Mouse (Mus musculus) forebrain, embryonic 16.5 days (tissue): ENCODE measurements around the gene Pfdn6. TPM values are rescaled to one million over a fixed set of nuclear protein-coding genes. Genes with fewer than 3 reads are reported as not detected.
"Not testable (repeated sequence)": the region's sequence is repeated elsewhere in the genome, so short reads cannot be mapped to it uniquely, and the experiment has no call there.

Source experiments
- ATAC-seq: fragments of 200-750 bp; cut with Nextera tagmentation; 2 replicates; pipeline ENCODE4 v1.8.0; 2017; ENCODE audit warnings: mild to moderate bottlenecking, moderate library complexity
- H3K27ac ChIP-seq: fragments of 300-500 bp; sonication (generic); 2 replicates; pipeline ENCODE4 v1.5.1; 2014; ENCODE audit warnings: low read length, control low read depth
- H3K27me3 ChIP-seq: fragments of 300-500 bp; sonication (generic); replicated peaks from 2 replicates; pipeline ENCODE4 v1.6.1; 2014; ENCODE audit warnings: low read length; ENCODE audit not compliant: control insufficient read depth, insufficient read depth
- H3K36me3 ChIP-seq: fragments of 300-500 bp; sonication (generic); 2 replicates; pipeline ENCODE4 v1.6.1; 2014; ENCODE audit not compliant: control insufficient read depth, insufficient read depth
- H3K4me1 ChIP-seq: fragments of 300-500 bp; sonication (generic); replicated peaks from 2 replicates; pipeline ENCODE4 v1.6.1; 2014; ENCODE audit warnings: low read length; ENCODE audit not compliant: control insufficient read depth, insufficient read depth
- H3K4me2 ChIP-seq: fragments of 300-500 bp; sonication (generic); 2 replicates; pipeline ENCODE4 v1.6.1; 2014; ENCODE audit warnings: mild to moderate bottlenecking, low read length, control low read depth
- H3K4me3 ChIP-seq: fragments of 300-500 bp; sonication (generic); replicated peaks from 2 replicates; pipeline ENCODE4 v1.5.1; 2014; ENCODE audit warnings: mild to moderate bottlenecking, low read length, control low read depth
- H3K9ac ChIP-seq: fragments of 300-500 bp; sonication (generic); replicated peaks from 2 replicates; pipeline ENCODE4 v1.6.1; 2014; ENCODE audit warnings: low read depth, low read length, control low read depth
- H3K9me3 ChIP-seq: fragments of 300-500 bp; sonication (generic); 2 replicates; pipeline ENCODE4 v1.6.1; 2016; ENCODE audit warnings: low read length; ENCODE audit not compliant: control insufficient read depth
- WGBS: fragments of 180-500 bp; shearing (Covaris S2); extraction: QIAGEN DNeasy Blood & Tissue Kit; methylation state at CpG from one replicate; pipeline ENCODE4 v1.1.7; 2014; 5-methylcytosine and 5-hydroxymethylcytosine counted together
- polyA plus RNA-seq: library from polyadenylated mRNA; unstranded; fragments of >200 nt; fragmentation: Nextera tagmentation; extraction: Ambion mirVana; gene quantifications from 2 replicates; pipeline ENCODE4 v1.2.1, GENCODE M21; 2015

Gene Pfdn6
- polyA plus RNA-seq, 1 experiment from 2014 or later: 196 TPM

GRCm38 (mm10) chr17:33958451-33958850 is 18.3 kb upstream of the Pfdn6 start:
- Histone ChIP-seq H3K36me3 (peaks cover 9% of the 10 kb centered on the region), H3K9ac (no peak overlapping the region), H3K4me3 (no peak overlapping the region), H3K4me2 (no peak overlapping the region), H3K27ac (no peak overlapping the region), H3K27me3 (no peaks in the 10 kb centered on the region), H3K4me1 (peaks cover 21% of the 10 kb centered on the region), H3K9me3 (no peaks in the 10 kb centered on the region)
- ATAC-seq: no peak
- 95% methylated on average over 11 of the region's 11 CpGs for WGBS

- peaks cover 30% of the 10 kb centered on the region for H3K4me1 ChIP-seq
- peaks cover 10% of the 10 kb centered on the region; the same call in 1 of the 2 replicates for H3K36me3 ChIP-seq
- no peak overlapping the region for H3K9ac ChIP-seq
- no peak overlapping the region for H3K4me2 ChIP-seq
- no peak for ATAC-seq
- H3K27me3 ChIP-seq: no peaks in the 10 kb centered on the region
- H3K4me3 ChIP-seq: no peak overlapping the region
- 90% methylated on average over 6 of the region's 6 CpGs for WGBS
- no peaks in the 10 kb centered on the region for H3K9me3 ChIP-seq
- H3K27ac ChIP-seq: no peak overlapping the region
These were observed 17.4 kb upstream of the Pfdn6 start for GRCm38 (mm10) chr17:33957493-33957892.

DNA sequence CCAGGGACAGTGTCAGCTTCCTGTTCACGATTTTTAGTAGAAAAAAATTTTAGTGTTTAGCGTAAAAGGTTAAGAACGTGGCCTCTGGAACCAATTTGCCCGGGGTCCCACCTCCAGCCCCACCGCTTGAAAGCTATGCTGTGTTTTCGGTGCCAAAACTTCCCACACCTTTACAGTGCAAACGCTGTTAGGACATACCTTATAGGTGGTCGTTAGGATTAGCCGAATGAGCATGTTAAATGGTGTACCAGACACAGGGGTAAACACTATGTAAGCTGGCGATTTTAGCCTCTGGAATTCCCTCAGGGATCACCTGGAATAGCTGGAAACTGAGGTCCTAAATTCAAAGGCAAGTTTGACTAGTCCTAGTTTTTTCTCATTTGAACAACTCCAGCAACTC is 16.2 kb upstream of the Pfdn6 start:
- WGBS: 5% methylated on average over 10 of the region's 10 CpGs
- peak overlapping the region; percentile 85 for H3K4me3 ChIP-seq
- no peaks in the 10 kb centered on the region for H3K9me3 ChIP-seq
- no peaks in the 10 kb centered on the region for H3K27me3 ChIP-seq
- peak overlapping the region; percentile 68 for H3K9ac ChIP-seq
- H3K4me1 ChIP-seq: peaks cover 40% of the 10 kb centered on the region
- ATAC-seq: no peak
- H3K36me3 ChIP-seq: peaks cover 12% of the 10 kb centered on the region
- peak overlapping the region; percentile 71 for H3K4me2 ChIP-seq
- peak overlapping the region; percentile 87 for H3K27ac ChIP-seq

DNA sequence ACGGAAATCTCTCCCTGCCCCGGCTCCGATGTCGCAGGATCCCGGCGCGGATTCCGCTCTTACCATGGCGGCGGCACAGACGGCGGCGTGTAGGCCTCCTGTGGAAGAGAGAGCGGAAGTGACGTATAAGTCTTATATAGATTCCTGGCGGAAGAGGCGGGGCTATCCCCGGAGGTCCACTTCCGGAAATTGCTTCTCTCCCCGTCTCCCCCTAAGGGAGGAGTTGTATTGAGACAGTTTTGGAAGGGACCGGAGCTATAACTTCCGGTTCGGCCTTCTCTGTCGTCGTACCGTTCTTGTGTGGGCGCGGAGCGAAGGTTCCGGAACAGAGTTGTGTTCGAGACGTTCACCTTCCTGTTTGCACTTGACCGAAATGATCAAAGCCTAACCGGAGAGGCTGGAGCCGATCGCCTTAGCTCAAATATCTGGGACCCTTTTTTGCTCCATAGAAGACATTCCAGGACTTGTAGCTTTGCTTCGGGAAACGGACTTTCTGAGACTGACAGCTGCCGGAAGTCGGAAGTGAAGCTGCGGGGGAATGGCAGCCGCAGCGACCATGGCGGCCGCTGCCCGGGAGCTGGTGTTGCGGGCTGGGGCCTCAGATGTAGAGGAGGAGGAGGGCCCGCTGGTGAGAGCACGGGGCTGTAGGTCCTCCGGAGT is 15.5 kb upstream of the Pfdn6 start, which contains the start of the genes Vps52 and Rps18:
Gene Vps52, plus strand, starts transcription at position 258 of the 660 bp plus-strand sequence.
Gene Rps18, minus strand, starts transcription at position 447 of the 660 bp plus-strand sequence.
- Histone ChIP-seq H3K27ac (peak within 1 kb of the TSS; percentile 88), H3K9me3 (no peaks in the 10 kb centered on the region), H3K4me3 (peak within 1 kb of the TSS; percentile 85), H3K4me1 (peaks cover 43% of the 10 kb centered on the region), H3K9ac (peak within 1 kb of the TSS; percentile 94), H3K27me3 (no peaks in the 10 kb centered on the region), H3K4me2 (peak within 1 kb of the TSS; percentile 82), H3K36me3 (peaks cover 12% of the 10 kb centered on the region)
- WGBS: under 1% methylated on average over 50 of the region's 50 CpGs
- peak; percentile 91 for ATAC-seq

GRCm38 (mm10) chr17:33954646-33955554 is 14.8 kb upstream of the Pfdn6 start:
- peaks cover 10% of the 10 kb centered on the region for H3K36me3 ChIP-seq
- H3K9me3 ChIP-seq: no peaks in the 10 kb centered on the region
- H3K4me3 ChIP-seq: peak overlapping the region; percentile 85
- WGBS: 2% methylated on average over 33 of the region's 33 CpGs
- peak overlapping the region; percentile 82 for H3K4me2 ChIP-seq
- H3K27ac ChIP-seq: peak overlapping the region; percentile 88
- peak overlapping the region; percentile 94 for H3K9ac ChIP-seq
- no peaks in the 10 kb centered on the region for H3K27me3 ChIP-seq
- peak; percentile 39 for ATAC-seq
- peaks cover 51% of the 10 kb centered on the region for H3K4me1 ChIP-seq

DNA sequence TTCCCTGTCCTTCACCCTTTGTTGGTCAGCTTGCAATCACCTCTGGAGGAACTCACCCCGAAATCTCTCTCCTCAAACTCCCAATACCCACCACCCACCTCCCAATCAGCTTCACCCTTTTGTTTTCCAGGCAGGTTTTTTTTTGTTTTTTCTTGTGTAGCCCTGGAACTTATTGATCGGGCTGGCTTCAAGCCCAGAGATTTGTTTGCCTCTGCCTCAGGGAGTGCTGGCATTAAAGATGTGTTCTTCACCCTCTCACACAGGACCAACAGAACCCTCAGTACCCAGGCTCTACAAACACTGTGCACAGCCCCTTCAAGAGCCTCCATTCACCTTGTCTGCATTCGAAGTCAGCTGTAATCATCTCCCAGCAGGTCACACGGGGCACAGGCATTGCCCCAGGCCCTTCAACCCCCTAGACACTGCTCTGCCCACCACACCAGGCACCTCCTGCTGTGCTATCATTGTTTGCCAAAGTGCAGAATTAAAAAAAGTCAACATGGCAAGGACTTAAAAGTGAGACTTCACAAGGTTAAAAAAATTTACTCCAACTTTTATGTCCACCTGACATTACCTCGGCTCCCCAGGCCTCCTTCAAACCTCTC is 13.9 kb upstream of the Pfdn6 start:
- H3K9ac ChIP-seq: no peak overlapping the region; the same call in 1 of the 2 replicates
- peak overlapping the region; percentile 82 for H3K4me2 ChIP-seq
- ATAC-seq: no peak
- no peaks in the 10 kb centered on the region for H3K9me3 ChIP-seq
- WGBS: 29% methylated on average over 5 of the region's 5 CpGs
- peak overlapping the region; percentile 85 for H3K4me3 ChIP-seq
- H3K4me1 ChIP-seq: peaks cover 51% of the 10 kb centered on the region
- peaks cover 9% of the 10 kb centered on the region for H3K36me3 ChIP-seq
- no peaks in the 10 kb centered on the region for H3K27me3 ChIP-seq
- H3K27ac ChIP-seq: no peak overlapping the region

GRCm38 (mm10) chr17:33953310-33953709 is 13.2 kb upstream of the Pfdn6 start:
- no peak overlapping the region for H3K4me2 ChIP-seq
- no peak overlapping the region for H3K4me3 ChIP-seq
- peaks cover 51% of the 10 kb centered on the region for H3K4me1 ChIP-seq

GRCm38 (mm10) chr17:33952879-33953278 is 12.7 kb upstream of the Pfdn6 start:
- no peak for ATAC-seq
- peaks cover 12% of the 10 kb centered on the region for H3K36me3 ChIP-seq
- H3K27ac ChIP-seq: no peak overlapping the region
- peaks cover 51% of the 10 kb centered on the region for H3K4me1 ChIP-seq
- H3K9me3 ChIP-seq: no peaks in the 10 kb centered on the region
- no peaks in the 10 kb centered on the region for H3K27me3 ChIP-seq
- WGBS: 79% methylated on average over 4 of the region's 4 CpGs
- H3K9ac ChIP-seq: no peak overlapping the region
- no peak overlapping the region for H3K4me2 ChIP-seq
- no peak overlapping the region for H3K4me3 ChIP-seq

More at GRCm38 (mm10) chr17:33953310-33953709, 13.2 kb upstream of the Pfdn6 start:
- Histone ChIP-seq H3K36me3 (peaks cover 12% of the 10 kb centered on the region), H3K9me3 (no peaks in the 10 kb centered on the region), H3K27ac (no peak overlapping the region), H3K9ac (no peak overlapping the region), H3K27me3 (no peaks in the 10 kb centered on the region)
- 79% methylated on average over 3 of the region's 3 CpGs for WGBS
- no peak for ATAC-seq

GRCm38 (mm10) chr17:33952015-33952414 is 11.9 kb upstream of the Pfdn6 start:
- not testable (repeated sequence) for H3K9me3 ChIP-seq, H3K9ac ChIP-seq, H3K4me2 ChIP-seq, H3K27me3 ChIP-seq, H3K27ac ChIP-seq, H3K4me3 ChIP-seq, ATAC-seq
- 77% methylated on average over 13 of the region's 13 CpGs for WGBS
- Histone ChIP-seq H3K36me3 (peaks cover 12% of the 10 kb centered on the region), H3K4me1 (peaks cover 51% of the 10 kb centered on the region)
